Mouse (Mus musculus): Measurements from ENCODE around the gene Slc9a9. TPM values are rescaled to one million over a fixed set of nuclear protein-coding genes. Genes with fewer than 3 reads are reported as not detected.

The Slc9a9 gene
- polyA plus RNA-seq, 1 experiment, result 127 TPM

- no peak for TF ChIP-seq CTCF (IDR thresholded peaks at IDR 0.05; ENCODE audit: low read depth, low read length)
- no peak for TF ChIP-seq POLR2A (IDR thresholded peaks at IDR 0.05; ENCODE audit: borderline replicate concordance, low read depth, low read length)
- Histone ChIP-seq H3K4me3 (ENCODE audit: insufficient read depth, low read length) (no peak overlapping the region), H3K4me1 (ENCODE audit: control insufficient read depth, insufficient read depth, low read length) (peaks cover 2% of the 10 kb centered on the region; the same call in 1 of the 2 replicates), H3K27ac (ENCODE audit: insufficient read depth, low read depth, low read length) (no peak overlapping the region)
These were observed 404.0 kb downstream of the Slc9a9 start for GRCm38 (mm10) chr9:95073691-95074090.

GRCm38 (mm10) chr9:95075856-95076255 is 406.1 kb downstream of the Slc9a9 start:
- H3K27ac ChIP-seq (ENCODE audit: insufficient read depth, low read depth, low read length), result no peak overlapping the region
- no peak overlapping the region for H3K4me3 ChIP-seq (ENCODE audit: insufficient read depth, low read length)
- peaks cover 2% of the 10 kb centered on the region; the same call in 1 of the 2 replicates for H3K4me1 ChIP-seq (ENCODE audit: control insufficient read depth, insufficient read depth, low read length)
- TF ChIP-seq POLR2A (IDR thresholded peaks at IDR 0.05; ENCODE audit: borderline replicate concordance, low read depth, low read length) (no peak), CTCF (IDR thresholded peaks at IDR 0.05; ENCODE audit: low read depth, low read length) (no peak)

GRCm38 (mm10) chr9:95077938-95078337 is 408.2 kb downstream of the Slc9a9 start:
- Histone ChIP-seq H3K27ac (ENCODE audit: insufficient read depth, low read depth, low read length) (no peak overlapping the region), H3K4me3 (ENCODE audit: insufficient read depth, low read length) (no peak overlapping the region), H3K4me1 (ENCODE audit: control insufficient read depth, insufficient read depth, low read length) (no peaks in the 10 kb centered on the region)
- no peak for TF ChIP-seq CTCF (IDR thresholded peaks at IDR 0.05; ENCODE audit: low read depth, low read length)

- Histone ChIP-seq H3K27ac (ENCODE audit: insufficient read depth, low read depth, low read length) (no peak overlapping the region), H3K4me1 (ENCODE audit: control insufficient read depth, insufficient read depth, low read length) (no peaks in the 10 kb centered on the region), H3K4me3 (ENCODE audit: insufficient read depth, low read length) (no peak overlapping the region)
- no peak for TF ChIP-seq POLR2A (IDR thresholded peaks at IDR 0.05; ENCODE audit: borderline replicate concordance, low read depth, low read length)
- TF ChIP-seq CTCF (IDR thresholded peaks at IDR 0.05; ENCODE audit: low read depth, low read length), result no peak
These were observed 408.9 kb downstream of the Slc9a9 start for GRCm38 (mm10) chr9:95078626-95079025.

- TF ChIP-seq POLR2A (IDR thresholded peaks at IDR 0.05; ENCODE audit: borderline replicate concordance, low read depth, low read length), result no peak
- no peak for TF ChIP-seq CTCF (IDR thresholded peaks at IDR 0.05; ENCODE audit: low read depth, low read length)
- Histone ChIP-seq H3K4me3 (ENCODE audit: insufficient read depth, low read length) (no peak overlapping the region), H3K27ac (ENCODE audit: insufficient read depth, low read depth, low read length) (no peak overlapping the region), H3K4me1 (ENCODE audit: control insufficient read depth, insufficient read depth, low read length) (no peaks in the 10 kb centered on the region)
These were observed 410.2 kb downstream of the Slc9a9 start for GRCm38 (mm10) chr9:95079951-95080350.

GRCm38 (mm10) chr9:95086109-95086821 is 416.6 kb downstream of the Slc9a9 start:
- H3K4me3 ChIP-seq (ENCODE audit: insufficient read depth, low read length), result no peak overlapping the region
- no peak overlapping the region for H3K27ac ChIP-seq (ENCODE audit: insufficient read depth, low read depth, low read length)
- TF ChIP-seq POLR2A (IDR thresholded peaks at IDR 0.05; ENCODE audit: borderline replicate concordance, low read depth, low read length) (no peak), CTCF (IDR thresholded peaks at IDR 0.05; ENCODE audit: low read depth, low read length) (no peak)
- peaks cover 4% of the 10 kb centered on the region for H3K4me1 ChIP-seq (ENCODE audit: control insufficient read depth, insufficient read depth, low read length)

- H3K4me3 ChIP-seq (ENCODE audit: insufficient read depth, low read length), result no peak overlapping the region
- TF ChIP-seq POLR2A (IDR thresholded peaks at IDR 0.05; ENCODE audit: borderline replicate concordance, low read depth, low read length) (no peak), CTCF (IDR thresholded peaks at IDR 0.05; ENCODE audit: low read depth, low read length) (no peak)
- H3K27ac ChIP-seq (ENCODE audit: insufficient read depth, low read depth, low read length), result no peak overlapping the region
- peaks cover 6% of the 10 kb centered on the region for H3K4me1 ChIP-seq (ENCODE audit: control insufficient read depth, insufficient read depth, low read length)
These were observed 418.5 kb downstream of the Slc9a9 start for GRCm38 (mm10) chr9:95088221-95088620.

GRCm38 (mm10) chr9:95089050-95089449 is 419.3 kb downstream of the Slc9a9 start:
- H3K27ac ChIP-seq (ENCODE audit: insufficient read depth, low read depth, low read length), result no peak overlapping the region
- TF ChIP-seq POLR2A (IDR thresholded peaks at IDR 0.05; ENCODE audit: borderline replicate concordance, low read depth, low read length) (no peak), CTCF (IDR thresholded peaks at IDR 0.05; ENCODE audit: low read depth, low read length) (no peak)
- no peak overlapping the region for H3K4me3 ChIP-seq (ENCODE audit: insufficient read depth, low read length)
- H3K4me1 ChIP-seq (ENCODE audit: control insufficient read depth, insufficient read depth, low read length), result peaks cover 8% of the 10 kb centered on the region

GRCm38 (mm10) chr9:95096486-95096885 is 426.8 kb downstream of the Slc9a9 start:
- TF ChIP-seq CTCF (IDR thresholded peaks at IDR 0.05; ENCODE audit: low read depth, low read length) (no peak), POLR2A (IDR thresholded peaks at IDR 0.05; ENCODE audit: borderline replicate concordance, low read depth, low read length) (no peak)
- peaks cover 3% of the 10 kb centered on the region; the same call in 1 of the 2 replicates for H3K4me1 ChIP-seq (ENCODE audit: control insufficient read depth, insufficient read depth, low read length)
- no peak overlapping the region for H3K27ac ChIP-seq (ENCODE audit: insufficient read depth, low read depth, low read length)
- no peak overlapping the region for H3K4me3 ChIP-seq (ENCODE audit: insufficient read depth, low read length)

GRCm38 (mm10) chr9:95105768-95106167 is 436.1 kb downstream of the Slc9a9 start:
- Histone ChIP-seq H3K27ac (ENCODE audit: insufficient read depth, low read depth, low read length) (no peak overlapping the region), H3K4me3 (ENCODE audit: insufficient read depth, low read length) (no peak overlapping the region), H3K4me1 (ENCODE audit: control insufficient read depth, insufficient read depth, low read length) (no peaks in the 10 kb centered on the region)
- TF ChIP-seq CTCF (IDR thresholded peaks at IDR 0.05; ENCODE audit: low read depth, low read length) (no peak), POLR2A (IDR thresholded peaks at IDR 0.05; ENCODE audit: borderline replicate concordance, low read depth, low read length) (no peak)
